Mouse (Mus musculus): Measurements from ENCODE around the gene Galnt16.

Galnt16 gene

GRCm38 (mm10) chr12:80531585-80531984 is 13.5 kb downstream of the Galnt16 start:
- DNase-seq (ENCODE audit: low read depth, low spot score) = no peak

GRCm38 (mm10) chr12:80533876-80534275 is 15.8 kb downstream of the Galnt16 start:
- DNase-seq (ENCODE audit: low read depth, low spot score) = no peak

GRCm38 (mm10) chr12:80537313-80537712 is 19.2 kb downstream of the Galnt16 start:
- no peak for DNase-seq (ENCODE audit: low read depth, low spot score)

- DNase-seq (ENCODE audit: low read depth, low spot score) = no peak
Measured at GRCm38 (mm10) chr12:80538311-80538710, 20.2 kb downstream of the Galnt16 start.

- no peak for DNase-seq (ENCODE audit: low read depth, low spot score)
Measured at GRCm38 (mm10) chr12:80545310-80545709, 27.2 kb downstream of the Galnt16 start.

- DNase-seq (ENCODE audit: low read depth, low spot score) = no peak
Measured at GRCm38 (mm10) chr12:80549646-80550045, 31.6 kb downstream of the Galnt16 start.

- no peak for DNase-seq (ENCODE audit: low read depth, low spot score)
Measured at GRCm38 (mm10) chr12:80553157-80553556, 35.1 kb downstream of the Galnt16 start.

GRCm38 (mm10) chr12:80554312-80554711 is 36.2 kb downstream of the Galnt16 start:
- DNase-seq (ENCODE audit: low read depth, low spot score) = no peak

GRCm38 (mm10) chr12:80561904-80562303 is 43.8 kb downstream of the Galnt16 start:
- DNase-seq (ENCODE audit: low read depth, low spot score) = no peak

- no peak for DNase-seq (ENCODE audit: low read depth, low spot score)
Measured at GRCm38 (mm10) chr12:80562793-80563192, 44.7 kb downstream of the Galnt16 start.

GRCm38 (mm10) chr12:80564990-80565389 is 46.9 kb downstream of the Galnt16 start:
- DNase-seq (ENCODE audit: low read depth, low spot score) = no peak

GRCm38 (mm10) chr12:80565793-80566192 is 47.7 kb downstream of the Galnt16 start:
- DNase-seq (ENCODE audit: low read depth, low spot score) = no peak

- DNase-seq (ENCODE audit: low read depth, low spot score) = no peak
Measured at GRCm38 (mm10) chr12:80566502-80566901, 48.4 kb downstream of the Galnt16 start.

GRCm38 (mm10) chr12:80567375-80567774 is 49.3 kb downstream of the Galnt16 start:
- DNase-seq (ENCODE audit: low read depth, low spot score) = no peak

- DNase-seq (ENCODE audit: low read depth, low spot score) = no peak
Measured at GRCm38 (mm10) chr12:80569561-80569960, 51.5 kb downstream of the Galnt16 start.

- no peak for DNase-seq (ENCODE audit: low read depth, low spot score)
Measured at GRCm38 (mm10) chr12:80574318-80574717, 56.2 kb downstream of the Galnt16 start.

- no peak for DNase-seq (ENCODE audit: low read depth, low spot score)
Measured at GRCm38 (mm10) chr12:80574825-80575371, 56.8 kb downstream of the Galnt16 start.

GRCm38 (mm10) chr12:80577049-80577448 is 59.0 kb downstream of the Galnt16 start:
- DNase-seq (ENCODE audit: low read depth, low spot score) = peak; percentile 64

GRCm38 (mm10) chr12:80581357-80581756 is 63.3 kb downstream of the Galnt16 start:
- no peak for DNase-seq (ENCODE audit: low read depth, low spot score)

GRCm38 (mm10) chr12:80584973-80585372 is 66.9 kb downstream of the Galnt16 start:
- peak; percentile 42 for DNase-seq (ENCODE audit: low read depth, low spot score)

- DNase-seq (ENCODE audit: low read depth, low spot score) = no peak
Measured at GRCm38 (mm10) chr12:80594141-80594540, 76.1 kb downstream of the Galnt16 start.

GRCm38 (mm10) chr12:80594781-80595180 is 76.7 kb downstream of the Galnt16 start:
- DNase-seq (ENCODE audit: low read depth, low spot score) = no peak

GRCm38 (mm10) chr12:80595566-80595965 is 77.5 kb downstream of the Galnt16 start:
- DNase-seq (ENCODE audit: low read depth, low spot score) = no peak

GRCm38 (mm10) chr12:80595968-80596367 is 77.9 kb downstream of the Galnt16 start:
- DNase-seq (ENCODE audit: low read depth, low spot score) = no peak
